Mouse (Mus musculus): ENCODE results near the gene Nat8f4.
"Not testable (repeated sequence)": the region's sequence is repeated elsewhere in the genome, so short reads cannot be mapped to it uniquely, and the experiment has no call there.

- TF ChIP-seq CTCF (IDR thresholded peaks at IDR 0.05; ENCODE audit: control insufficient read depth, insufficient read depth, insufficient read length); CEBPB (IDR thresholded peaks at IDR 0.05; ENCODE audit: low read depth); MAX (IDR thresholded peaks at IDR 0.05); MYOG (IDR thresholded peaks at IDR 0.05; ENCODE audit: control insufficient read depth, extremely low read depth, insufficient read length); MYOD1 (IDR thresholded peaks at IDR 0.05; ENCODE audit: control insufficient read depth, insufficient read length, low read depth): not testable (repeated sequence)
Observed at GRCm38 (mm10) chr6:85869006-85869405, 35.7 kb downstream of the Nat8f4 start, which contains the start of gene Nat8f2.
